Mouse (Mus musculus): ENCODE measurements around the gene Gm156. TPM values are rescaled to one million over a fixed set of nuclear protein-coding genes. Genes with fewer than 3 reads are reported as not detected.

The Gm156 gene
- polyA plus RNA-seq, 1 experiment from 2014 or later, result not detected

Other genes starting within 250 kb of the Gm156 start
- not detected in 2 replicates for gene Klre1, start 206.4 kb downstream of the Gm156 start, polyA plus RNA-seq (2016; fragmentation: Nextera tagmentation; extraction: Ambion mirVana)
- gene Klrd1, start 192.5 kb downstream of the Gm156 start, polyA plus RNA-seq (2016; fragmentation: Nextera tagmentation; extraction: Ambion mirVana), result not detected in 2 replicates
- gene Klrk1, start 160.4 kb downstream of the Gm156 start, polyA plus RNA-seq (2016; fragmentation: Nextera tagmentation; extraction: Ambion mirVana), result 0.04 and 0.09 TPM in 2 replicates
- gene Klrc3, start 140.9 kb downstream of the Gm156 start, polyA plus RNA-seq (2016; fragmentation: Nextera tagmentation; extraction: Ambion mirVana), result not detected in 2 replicates
- not detected in 2 replicates for gene Klrc2, start 123.6 kb downstream of the Gm156 start, polyA plus RNA-seq (2016; fragmentation: Nextera tagmentation; extraction: Ambion mirVana)
- gene Klrc1, start 105.3 kb downstream of the Gm156 start, polyA plus RNA-seq (2016; fragmentation: Nextera tagmentation; extraction: Ambion mirVana), result not detected in 2 replicates
- gene Klri1, start 67.1 kb downstream of the Gm156 start, polyA plus RNA-seq (2016; fragmentation: Nextera tagmentation; extraction: Ambion mirVana), result not detected in 2 replicates
- gene Klri2, start 43.8 kb downstream of the Gm156 start, polyA plus RNA-seq (2016; fragmentation: Nextera tagmentation; extraction: Ambion mirVana), result not detected in 2 replicates
- gene Gm17631, start 78.4 kb upstream of the Gm156 start, polyA plus RNA-seq (2016; fragmentation: Nextera tagmentation; extraction: Ambion mirVana), result not detected in 2 replicates
- not detected in 2 replicates for gene Klra17, start 92.4 kb upstream of the Gm156 start, polyA plus RNA-seq (2016; fragmentation: Nextera tagmentation; extraction: Ambion mirVana)
- gene Klra5, start 133.4 kb upstream of the Gm156 start, polyA plus RNA-seq (2016; fragmentation: Nextera tagmentation; extraction: Ambion mirVana), result not detected in 2 replicates
- gene Klra6, start 242.7 kb upstream of the Gm156 start, polyA plus RNA-seq (2016; fragmentation: Nextera tagmentation; extraction: Ambion mirVana), result not detected in 2 replicates